Comparison of ENCODE assay signal across 1 mouse cellular context in genomic region chr9:48447783-48448209, GRCm38 (mm10).
TF ChIP-seq lines count a peak whose summit lies in the region.

No protein-coding gene starts in this region.

TF ChIP-seq in CH12.LX, 34 proteins besides CTCF, POLR2A, EP300 and RAD21 (continued from another document):
- TF ChIP-seq KAT2A (IDR thresholded peaks at IDR 0.05; ENCODE audit: insufficient replicate concordance, low read length) (no peak), IRF4 (IDR thresholded peaks at IDR 0.05; ENCODE audit: low read depth, low read length) (no peak), ETS1 (conservative IDR thresholded peaks at IDR 0.05; ENCODE audit: low read depth, low read length) (peak; percentile 52; the same call in 1 of the 2 replicates), ZKSCAN1 (IDR thresholded peaks at IDR 0.05; ENCODE audit: borderline replicate concordance, low read depth, low read length) (no peak), NRF1 (IDR thresholded peaks at IDR 0.05; ENCODE audit: low read depth, low read length) (no peak), PAX5 (IDR thresholded peaks at IDR 0.05; ENCODE audit: low read length) (no peak), NELFE (IDR thresholded peaks at IDR 0.05; ENCODE audit: low read depth, low read length) (no peak), TBP (conservative IDR thresholded peaks at IDR 0.05; ENCODE audit: low read depth, low read length) (0 out of 2 replicates have a peak, but pooled peaks have one; percentile 28)
TF ChIP-seq in CH12.LX: peak in this region for 7.
